Comparison of ENCODE assay signal across 8 mouse cellular contexts in genomic region chr14:51007914-51008713, GRCm38 (mm10). TPM values are rescaled to one million over a fixed set of nuclear protein-coding genes. Genes with fewer than 3 reads are reported as not detected.
DNase-seq lines count a peak whose midpoint lies in the region; ATAC-seq and TF ChIP-seq lines count a peak whose summit lies in the region.
"Had no signal": no experiment of that assay in that cellular context is flagged by ENCODE, and none has a peak within 500 bp of the region (broad histone marks: within the 10 kb centered on the region; RNA-seq: fewer than 3 reads in every experiment).

No protein-coding gene starts in this region.

- no peaks in the 10 kb centered on the region; the same call in 1 of the 2 replicates for H3K4me1 ChIP-seq in kidney, embryonic 16.5 days (ENCODE audit: insufficient read depth, low read length)
- peaks cover 9% of the 10 kb centered on the region; the same call in 1 of the 2 replicates for H3K4me1 ChIP-seq in liver, postnatal 0 days (ENCODE audit: insufficient read depth)
- H3K4me1 ChIP-seq in stomach, embryonic 15.5 days: peaks cover 4% of the 10 kb centered on the region; the same call in 1 of the 2 replicates
- H3K4me1 ChIP-seq: neural tube, embryonic 12.5 days had no signal

- no peak for TF ChIP-seq CTCF in liver, postnatal 0 days (IDR thresholded peaks at IDR 0.05; ENCODE audit: low read depth)

- H3K4me3 ChIP-seq in kidney, embryonic 16.5 days (ENCODE audit: low read length): no peak overlapping the region
- no peak overlapping the region for H3K4me3 ChIP-seq in liver, postnatal 0 days (ENCODE audit: low read depth, low read length)
- no peak overlapping the region for H3K4me3 ChIP-seq in stomach, embryonic 15.5 days (replicated peaks)
- H3K4me3 ChIP-seq: neural tube, embryonic 12.5 days had no signal

- no peak overlapping the region for H3K4me2 ChIP-seq in kidney, embryonic 16.5 days (replicated peaks; ENCODE audit: low read depth, low read length)
- no peak overlapping the region for H3K4me2 ChIP-seq in liver, postnatal 0 days (ENCODE audit: low read depth, low read length)
- H3K4me2 ChIP-seq in stomach, embryonic 15.5 days: peak overlapping the region; percentile 24; the same call in 1 of the 2 replicates
- H3K4me2 ChIP-seq: neural tube, embryonic 12.5 days had no signal

- H3K27me3 ChIP-seq in kidney, embryonic 16.5 days (ENCODE audit: insufficient read depth, low read length): no peaks in the 10 kb centered on the region
- no peaks in the 10 kb centered on the region for H3K27me3 ChIP-seq in liver, postnatal 0 days (ENCODE audit: insufficient read depth, low read length)
- H3K27me3 ChIP-seq in stomach, embryonic 15.5 days (replicated peaks): no peaks in the 10 kb centered on the region
- H3K27me3 ChIP-seq: neural tube, embryonic 12.5 days had no signal

- peak; percentile 41 to 90 for DNase-seq in adrenal gland, adult (ENCODE audit: inconsistent age in 2 of 2, low spot score in 1 of 2)
- DNase-seq in adrenal gland, postnatal 36 days: peak; percentile 60 to 70
- peak; percentile 99 for DNase-seq in heart, adult 11 months
- peak; percentile 23 for DNase-seq in liver, postnatal 0 days
- DNase-seq in cerebellum, adult 18-20 months: no peak

- TF ChIP-seq EP300 in liver, postnatal 0 days (IDR thresholded peaks at IDR 0.05; ENCODE audit: low read depth): peak; percentile 34; the same call in 1 of the 2 replicates

- no peaks in the 10 kb centered on the region for H3K9me3 ChIP-seq in kidney, embryonic 16.5 days (ENCODE audit: low read length)
- no peaks in the 10 kb centered on the region for H3K9me3 ChIP-seq in liver, postnatal 0 days (ENCODE audit: low read length)
- no peaks in the 10 kb centered on the region for H3K9me3 ChIP-seq in stomach, embryonic 15.5 days
- H3K9me3 ChIP-seq: neural tube, embryonic 12.5 days had no signal

- peak overlapping the region; percentile 47 for H3K27ac ChIP-seq in kidney, embryonic 16.5 days (ENCODE audit: low read length)
- H3K27ac ChIP-seq in liver, postnatal 0 days (ENCODE audit: low read depth): peak overlapping the region; percentile 58
- H3K27ac ChIP-seq in stomach, embryonic 15.5 days: peak overlapping the region; percentile 89
- H3K27ac ChIP-seq: neural tube, embryonic 12.5 days had no signal

- H3K36me3 ChIP-seq in kidney, embryonic 16.5 days (ENCODE audit: insufficient read depth, low read length): no peaks in the 10 kb centered on the region
- H3K36me3 ChIP-seq in liver, postnatal 0 days (replicated peaks; ENCODE audit: insufficient read depth, low read length): no peaks in the 10 kb centered on the region
- H3K36me3 ChIP-seq in stomach, embryonic 15.5 days: no peaks in the 10 kb centered on the region
- H3K36me3 ChIP-seq: neural tube, embryonic 12.5 days had no signal

- peak; percentile 46; the same call in 1 of the 2 replicates for ATAC-seq in kidney, embryonic 16.5 days (ENCODE audit: low FRiP score, low TSS enrichment)
- ATAC-seq in liver, postnatal 0 days: peak; percentile 61
- ATAC-seq in stomach, embryonic 15.5 days (ENCODE audit: insufficient read depth, low FRiP score, low read depth): peak; percentile 65

- no peak overlapping the region for H3K9ac ChIP-seq in kidney, embryonic 16.5 days (replicated peaks; ENCODE audit: low read length)
- H3K9ac ChIP-seq in liver, postnatal 0 days (replicated peaks): no peak overlapping the region
- H3K9ac ChIP-seq in stomach, embryonic 15.5 days: no peak overlapping the region
- H3K9ac ChIP-seq: neural tube, embryonic 12.5 days had no signal

- WGBS in kidney, embryonic 16.5 days: 76% methylated on average over 13 of the region's 13 CpGs
- 49% methylated on average over 13 of the region's 13 CpGs for WGBS in liver, postnatal 0 days (ENCODE audit: insufficient replicate concordance)
- 53% methylated on average over 13 of the region's 13 CpGs for WGBS in stomach, embryonic 15.5 days

RNA-seq across cellular contexts. Expression of gene Rnase10, which starts 0.6 kb away (rescaled TPM):
- total RNA-seq in adrenal gland, postnatal 36 days (2021): under 1 TPM; 0.23 to 0.26 TPM
- polyA plus RNA-seq in kidney, embryonic 16.5 days (2015; fragmentation: Nextera tagmentation; extraction: Ambion mirVana): not detected in 2 replicates
- polyA plus RNA-seq in liver, postnatal 0 days (2015; fragmentation: Nextera tagmentation; extraction: Ambion mirVana): not detected in 2 replicates
- polyA plus RNA-seq in stomach, embryonic 15.5 days (2015; fragmentation: Nextera tagmentation; extraction: Ambion mirVana): 0.28 TPM in 1 of 2 replicates, not detected in the other
- polyA plus RNA-seq: neural tube, embryonic 12.5 days had no signal

RNA-seq across cellular contexts. Expression of gene Rnase9, which starts 33.6 kb away (rescaled TPM):
- total RNA-seq in adrenal gland, postnatal 36 days (2021): not detected
- 0.14 and 0.30 TPM in 2 replicates for polyA plus RNA-seq in kidney, embryonic 16.5 days (2015; fragmentation: Nextera tagmentation; extraction: Ambion mirVana)
- polyA plus RNA-seq in liver, postnatal 0 days (2015; fragmentation: Nextera tagmentation; extraction: Ambion mirVana): not detected in 2 replicates
- not detected in 2 replicates for polyA plus RNA-seq in stomach, embryonic 15.5 days (2015; fragmentation: Nextera tagmentation; extraction: Ambion mirVana)
- polyA plus RNA-seq: neural tube, embryonic 12.5 days had no signal

RNA-seq across cellular contexts. Expression of gene Rnase11, which starts 41.8 kb away (rescaled TPM):
- total RNA-seq in adrenal gland, postnatal 36 days (2021): not detected
- polyA plus RNA-seq in kidney, embryonic 16.5 days (2015; fragmentation: Nextera tagmentation; extraction: Ambion mirVana): 0.44 TPM in 1 of 2 replicates, not detected in the other
- polyA plus RNA-seq in liver, postnatal 0 days (2015; fragmentation: Nextera tagmentation; extraction: Ambion mirVana): not detected in 2 replicates
- polyA plus RNA-seq in stomach, embryonic 15.5 days (2015; fragmentation: Nextera tagmentation; extraction: Ambion mirVana): not detected in 2 replicates
- polyA plus RNA-seq: neural tube, embryonic 12.5 days had no signal

RNA-seq across cellular contexts. Expression of gene Rnase12, which starts 49.3 kb away (rescaled TPM):
- not detected for total RNA-seq in adrenal gland, postnatal 36 days (2021)
- 9.0 and 10.2 TPM in 2 replicates for polyA plus RNA-seq in kidney, embryonic 16.5 days (2015; fragmentation: Nextera tagmentation; extraction: Ambion mirVana)
- 1.3 and 1.6 TPM in 2 replicates for polyA plus RNA-seq in liver, postnatal 0 days (2015; fragmentation: Nextera tagmentation; extraction: Ambion mirVana)
- 0.44 and 0.83 TPM in 2 replicates for polyA plus RNA-seq in stomach, embryonic 15.5 days (2015; fragmentation: Nextera tagmentation; extraction: Ambion mirVana)
- polyA plus RNA-seq: neural tube, embryonic 12.5 days had no signal

RNA-seq across cellular contexts. Expression of gene Pnp2, which starts 52.3 kb away (rescaled TPM):
- 1 to 10 TPM; 2.1 to 2.9 TPM for total RNA-seq in adrenal gland, postnatal 36 days (2021)
- 0.66 TPM in 1 of 2 replicates, not detected in the other for polyA plus RNA-seq in kidney, embryonic 16.5 days (2015; fragmentation: Nextera tagmentation; extraction: Ambion mirVana)
- 7.1 and 7.3 TPM in 2 replicates for polyA plus RNA-seq in liver, postnatal 0 days (2015; fragmentation: Nextera tagmentation; extraction: Ambion mirVana)
- polyA plus RNA-seq in stomach, embryonic 15.5 days (2015; fragmentation: Nextera tagmentation; extraction: Ambion mirVana): 1.4 and 1.7 TPM in 2 replicates

Comparison
In these comparisons a context has a peak if more than half of its experiments do, and no peak if none do; other contexts are left out.
1. DNase-seq: peak in adrenal gland, adult (2 of 2), adrenal gland, postnatal 36 days (2 of 2), heart, adult 11 months (single experiment) and liver, postnatal 0 days (single experiment); none in cerebellum, adult 18-20 months (0 of 2).
2. Peak in every context shown above with its lines, with median percentiles within 50 percentile points of each other: ATAC-seq and H3K27ac ChIP-seq.